Mouse (Mus musculus) CD4-positive naive resting alpha-beta T cell, adult 57 days (primary cell): Measurements from ENCODE around the gene Snrpa. TPM values are rescaled to one million over a fixed set of nuclear protein-coding genes. Genes with fewer than 3 reads are reported as not detected.

ENCODE experiments used
- total RNA-seq: library from RNA; stranded (reverse); gene quantifications from one replicate; pipeline ENCODE4 v1.2.4, GENCODE M21; 2023

Snrpa gene
- total RNA-seq: 70.7 TPM

GRCm38 (mm10) chr7:27195681-27196611 is at the start of gene Snrpa, which contains the start of gene BC024978:
TSS of gene Snrpa (minus strand) at chr7:27196271.
TSS of gene BC024978 (plus strand) at chr7:27195781.

GRCm38 (mm10) chr7:27232781-27233281 is 36.8 kb upstream of the Snrpa start, which contains the start of gene Coq8b:
TSS of gene Coq8b (plus strand) at chr7:27233023.

GRCm38 (mm10) chr7:27228281-27228821 is 32.3 kb upstream of the Snrpa start, which contains the start of gene Itpkc:
TSS of gene Itpkc (minus strand) at chr7:27228661.

DNA sequence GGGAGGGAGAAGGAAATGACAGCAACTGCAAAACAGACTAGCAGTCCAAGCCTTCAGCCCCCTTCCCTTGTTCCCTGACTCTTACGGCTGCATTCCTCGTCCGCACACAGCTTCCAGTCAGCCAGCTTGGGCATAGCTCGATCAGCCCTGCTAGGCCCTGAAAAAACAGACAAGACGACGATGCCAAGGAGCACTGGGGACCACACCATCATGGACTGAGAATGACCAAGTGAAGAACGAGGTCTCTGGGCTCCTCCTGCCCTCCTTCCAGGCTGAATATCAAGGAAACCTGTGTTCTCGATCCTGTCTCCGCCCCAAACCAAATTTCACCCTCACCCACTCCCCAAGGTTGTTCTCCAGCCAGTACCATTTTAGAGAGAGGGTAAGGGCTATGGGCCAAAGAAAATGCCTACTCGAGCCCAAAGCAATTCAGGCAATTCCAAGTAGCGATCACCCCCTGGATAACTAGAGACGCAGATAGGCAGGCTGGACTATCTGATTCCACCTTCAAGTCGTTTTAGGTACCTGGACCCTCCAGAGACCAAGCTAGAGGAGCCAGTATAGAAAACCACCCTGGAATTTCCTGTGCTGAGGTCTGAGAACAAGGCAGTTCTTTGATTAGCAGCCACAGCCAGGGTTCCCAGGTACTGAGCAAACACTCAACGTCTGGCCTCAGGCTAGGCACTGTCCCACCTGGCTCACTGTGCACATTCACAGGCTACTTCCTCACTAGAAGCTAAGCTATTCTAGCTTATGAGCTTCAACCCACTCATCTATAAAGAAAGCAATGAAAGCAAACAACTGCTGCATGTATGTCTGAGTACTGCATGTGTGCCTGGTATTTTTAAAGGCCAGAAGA is 15.0 kb downstream of the Snrpa start, which contains the start of the genes Gm21983 and Mia:
Gene Gm21983, minus strand, starts transcription at position 250 of the 859 bp plus-strand sequence.
Gene Mia, minus strand, starts transcription at position 321 of the 859 bp plus-strand sequence.

DNA sequence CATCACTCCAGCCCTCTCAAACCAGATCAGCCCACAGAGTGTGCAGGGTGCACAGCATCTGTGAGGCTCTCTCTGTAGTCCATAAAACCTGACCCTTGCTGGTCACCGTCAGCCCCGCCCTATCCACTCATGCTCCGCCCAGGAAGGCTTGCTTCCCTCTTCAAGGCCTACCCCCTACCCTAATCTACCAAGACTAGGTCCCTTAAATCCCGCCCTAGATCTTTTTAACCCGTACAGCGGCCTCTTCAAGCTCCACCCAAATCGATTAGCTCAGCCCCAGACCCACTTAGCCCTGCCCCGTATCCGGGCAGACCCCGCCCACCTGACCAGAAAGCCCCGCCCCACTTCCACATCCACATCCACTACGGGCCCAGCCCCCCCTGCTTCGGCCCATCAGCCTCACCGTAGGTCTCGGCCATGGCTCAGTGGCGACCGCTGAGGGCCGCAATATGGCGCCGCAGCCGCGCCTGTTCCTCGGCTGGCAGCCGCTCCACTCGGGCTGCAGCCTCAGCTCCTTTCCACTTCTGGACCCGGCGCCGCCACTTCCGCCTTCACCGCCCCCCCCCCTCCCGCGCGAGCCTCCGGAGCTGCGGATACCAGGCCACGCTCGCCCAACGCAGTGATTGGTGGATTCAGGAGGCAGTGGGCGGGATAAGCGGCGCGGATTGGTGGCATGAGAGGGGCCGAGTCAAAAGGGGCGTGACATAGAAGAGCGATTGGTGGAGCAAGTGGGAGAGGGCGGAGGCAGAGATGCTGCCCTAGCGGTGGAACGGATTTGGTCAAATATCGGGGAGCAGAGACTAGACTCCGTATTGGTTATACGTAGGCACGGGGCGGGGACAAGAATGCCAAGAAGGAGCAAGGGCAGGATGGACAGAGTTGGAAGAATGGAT is 17.5 kb downstream of the Snrpa start, which contains the start of gene Rab4b:
Gene Rab4b, minus strand, starts transcription at position 573 of the 893 bp plus-strand sequence.

DNA sequence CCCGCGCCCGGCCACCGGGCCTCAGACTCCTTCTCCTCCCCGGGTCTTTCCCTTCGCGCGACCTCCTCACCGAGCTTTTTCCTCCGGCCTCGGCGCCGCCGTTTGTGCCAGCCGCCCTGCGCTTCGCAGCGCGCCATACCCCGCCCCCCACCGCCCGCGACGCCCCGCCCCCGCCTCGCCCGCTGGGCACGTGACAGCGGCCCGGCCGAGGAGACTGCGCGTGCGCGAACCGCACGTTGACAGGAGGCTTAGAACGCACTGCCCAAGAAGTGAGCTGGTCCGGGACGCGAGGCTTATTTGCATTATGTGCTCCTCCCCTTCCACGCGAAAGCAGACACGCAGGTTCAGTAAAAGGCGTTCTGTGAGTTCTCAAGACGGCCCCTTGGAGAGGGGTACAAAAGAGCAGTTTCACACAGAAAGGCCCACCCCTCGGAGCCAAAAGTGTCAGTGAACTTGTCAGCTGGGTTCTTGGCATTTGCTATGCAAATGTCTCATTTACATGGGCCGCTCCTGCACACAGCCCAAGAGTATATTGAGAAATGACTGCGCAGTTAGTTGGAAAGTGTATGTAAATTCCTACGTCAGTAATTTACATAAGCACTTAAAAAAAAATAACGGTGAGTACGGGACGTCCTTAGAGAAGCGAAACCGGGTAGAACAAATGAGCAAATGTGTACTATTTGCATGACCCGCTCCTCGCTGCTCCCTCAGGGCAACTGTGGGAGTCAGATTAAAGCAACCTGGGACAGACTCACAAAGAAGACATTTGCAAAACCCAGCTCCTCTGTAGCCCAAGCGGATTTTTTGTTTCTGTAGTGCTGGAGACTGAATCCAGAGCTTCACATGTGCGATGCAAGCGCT is 29.2 kb downstream of the Snrpa start, which contains the start of gene Egln2:
Gene Egln2, minus strand, starts transcription at position 189 of the 861 bp plus-strand sequence.

DNA sequence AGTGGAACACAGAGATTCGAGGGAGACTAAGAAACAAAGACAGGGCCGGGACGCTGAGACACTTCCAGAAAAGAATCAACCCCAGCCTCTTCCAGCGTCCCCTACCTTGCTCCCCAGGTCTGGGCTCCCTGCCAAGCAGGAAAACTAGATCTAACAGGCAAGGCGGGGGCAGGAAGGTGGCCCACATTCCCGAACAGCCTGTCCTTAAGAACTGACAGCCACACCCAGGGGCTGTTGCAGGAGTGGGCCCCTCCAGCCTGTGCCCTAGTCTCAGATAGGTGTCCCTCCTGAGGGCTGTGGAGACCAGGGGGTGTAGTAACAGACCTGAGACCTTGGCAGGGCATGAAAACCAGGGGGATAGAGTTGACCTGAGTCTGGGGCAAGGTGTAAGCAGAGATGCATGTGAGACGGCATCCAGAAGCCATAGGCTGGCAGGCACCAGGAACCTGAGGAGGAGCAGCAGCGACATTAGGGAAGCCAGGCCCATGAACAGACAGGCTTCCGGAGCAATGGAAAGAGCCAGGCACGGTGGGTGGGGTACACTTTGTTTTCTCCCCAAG is 42.8 kb downstream of the Snrpa start, which contains the start of gene Cyp2t4:
Gene Cyp2t4, plus strand, starts transcription at position 510 of the 560 bp plus-strand sequence.

Other genes starting within 250 kb of the Snrpa start
- not detected for gene Cyp2a12, start 167.2 kb downstream of the Snrpa start, total RNA-seq
- gene Cyp2f2, start 76.4 kb downstream of the Snrpa start, total RNA-seq: not detected
- gene Cyp2t4, start 42.6 kb downstream of the Snrpa start, total RNA-seq: not detected
- 91.9 TPM for gene Egln2, start 29.5 kb downstream of the Snrpa start, total RNA-seq
- gene Rab4b, start 17.4 kb downstream of the Snrpa start, total RNA-seq: 101 TPM
- gene Gm21983, start 15.2 kb downstream of the Snrpa start, total RNA-seq: not detected
- gene Mia, start 15.1 kb downstream of the Snrpa start, total RNA-seq: 1.5 TPM
- 14.4 TPM for gene BC024978, start 490 bp downstream of the Snrpa start, total RNA-seq
- 15.0 TPM for gene Itpkc, start 32.4 kb upstream of the Snrpa start, total RNA-seq
- 18.0 TPM for gene Coq8b, start 36.8 kb upstream of the Snrpa start, total RNA-seq
- 2.4 TPM for gene Numbl, start 62.2 kb upstream of the Snrpa start, total RNA-seq
- gene Ltbp4, start 141.4 kb upstream of the Snrpa start, total RNA-seq: 8.7 TPM
- 70.0 TPM for gene Shkbp1, start 159.7 kb upstream of the Snrpa start, total RNA-seq
- gene Gm20479, start 161.1 kb upstream of the Snrpa start, total RNA-seq: 5.5 TPM